Mouse (Mus musculus) C2C12 (cell line): ENCODE measurements around the gene Ccdc114.

Source experiments
- CEBPB ChIP-seq: IDR thresholded peaks from one replicate; pipeline ENCODE4 v1.6.1; 2011; ENCODE audit warnings: low read depth, mild to moderate bottlenecking, control low read depth, moderate library complexity
- CTCF ChIP-seq: IDR thresholded peaks from one replicate; pipeline ENCODE4 v1.5.1; 2011; ENCODE audit not compliant: control insufficient read depth, insufficient read depth, insufficient read length
- FOSL1 ChIP-seq: IDR thresholded peaks from one replicate; pipeline ENCODE4 v1.8.0; 2011; ENCODE audit warnings: mild to moderate bottlenecking, low read length; ENCODE audit not compliant: poor library complexity, insufficient read depth, severe bottlenecking
- MAX ChIP-seq: IDR thresholded peaks from one replicate; pipeline ENCODE4 v1.6.1; 2011; ENCODE audit warnings: mild to moderate bottlenecking, control low read depth
- USF1 ChIP-seq: IDR thresholded peaks from one replicate; pipeline ENCODE4 v1.6.1; 2011; ENCODE audit warnings: low read depth, mild to moderate bottlenecking, control low read depth, moderate library complexity

GRCm38 (mm10) chr7:45949061-45949460, 25.2 kb downstream of the Ccdc114 start:
- TF ChIP-seq CEBPB, result no peak
- no peak for TF ChIP-seq CTCF
- TF ChIP-seq USF1, result no peak
- TF ChIP-seq MAX, result no peak
- no peak for TF ChIP-seq FOSL1
